ENCODE assay signal across 8 mouse cellular contexts in the genomic region with DNA sequence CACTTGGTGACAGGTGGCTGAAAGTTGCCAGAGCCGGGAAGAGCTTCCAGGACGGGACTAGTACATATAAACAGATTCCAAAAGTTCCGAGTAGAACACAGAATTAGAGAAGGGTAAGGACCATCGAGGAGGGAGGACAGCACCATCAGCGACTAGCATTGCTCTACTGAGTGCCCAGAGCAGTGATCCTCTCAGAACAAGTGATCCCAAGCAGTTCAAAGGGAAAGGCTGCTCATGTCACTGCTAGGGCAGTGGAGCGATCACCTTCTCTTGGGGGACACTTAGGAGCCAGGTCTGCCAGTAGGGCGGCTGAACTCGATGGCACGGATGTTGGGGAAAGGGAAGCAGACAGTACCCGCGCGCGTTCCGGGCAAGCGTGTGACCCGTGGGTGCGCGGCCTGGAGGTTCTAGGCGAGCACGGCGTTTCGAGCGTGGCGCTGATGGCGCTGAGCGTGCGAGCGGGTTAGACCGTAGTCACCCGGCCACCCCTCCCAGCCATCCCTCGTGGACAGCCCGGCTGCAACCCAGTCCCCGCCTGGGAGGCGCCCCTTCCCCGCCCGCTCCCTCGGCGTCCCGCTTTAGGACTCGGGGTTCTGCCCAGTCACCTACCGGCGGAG. TPM values are rescaled to one million over a fixed set of nuclear protein-coding genes. Genes with fewer than 3 reads are reported as not detected.
DNase-seq lines count a peak whose midpoint lies in the region; ATAC-seq and TF ChIP-seq lines count a peak whose summit lies in the region.

No protein-coding gene starts in this region.

- H3K4me3 ChIP-seq in liver, embryonic 14.5 days (ENCODE audit: insufficient read depth in 1 of 2, low read depth in 2 of 2, low read length in 2 of 2): peak overlapping the region; percentile 55 to 65

- H3K27ac ChIP-seq in liver, embryonic 14.5 days: no peak overlapping the region

- no peaks in the 10 kb centered on the region for H3K9me3 ChIP-seq in liver, embryonic 14.5 days (ENCODE audit: control insufficient read depth, low read length)

- H3K36me3 ChIP-seq in liver, embryonic 14.5 days (replicated peaks; ENCODE audit: control insufficient read depth, insufficient read depth, low read depth): no peaks in the 10 kb centered on the region

- peak overlapping the region; percentile 70 for H3K4me2 ChIP-seq in liver, embryonic 14.5 days (ENCODE audit: low read depth)

- peak overlapping the region; percentile 25 for H3K9ac ChIP-seq in liver, embryonic 14.5 days (replicated peaks)

- peaks cover 6 to 12% of the 10 kb centered on the region in 2 experiments for H3K4me1 ChIP-seq in liver, embryonic 14.5 days (replicated peaks; ENCODE audit: control insufficient read depth in 2 of 2, insufficient read depth in 2 of 2, low read length in 1 of 2)

- TF ChIP-seq EP300 in liver, embryonic 14.5 days (IDR thresholded peaks at IDR 0.05; ENCODE audit: low read depth): no peak

- no peaks in the 10 kb centered on the region for H3K27me3 ChIP-seq in liver, embryonic 14.5 days (ENCODE audit: control insufficient read depth, insufficient read depth, low read length)

- 2% methylated on average over 42 of the region's 42 CpGs for WGBS in liver, embryonic 14.5 days (ENCODE audit: insufficient replicate concordance)

- peak; percentile 1; the same call in 1 of the 2 replicates for TF ChIP-seq CTCF in liver, embryonic 14.5 days (IDR thresholded peaks at IDR 0.05; ENCODE audit: low read depth)

- peak; percentile 51 for ATAC-seq in liver, embryonic 14.5 days (ENCODE audit: insufficient read depth)
- ATAC-seq in megakaryocyte-erythroid progenitor cell, adult 5-6 weeks (replicated peaks; ENCODE audit: low FRiP score, low TSS enrichment, poor library complexity, severe bottlenecking): no peak; the same call in 1 of the 2 replicates

- DNase-seq in embryo, embryonic 10 days (ENCODE audit: low spot score): peak; percentile 74
- DNase-seq in embryo, embryonic 9.5 days (ENCODE audit: extremely low spot score): no peak
- peak; percentile 18 for DNase-seq in urinary bladder, postnatal 10 days (ENCODE audit: low spot score)
- no peak for DNase-seq in urinary bladder, postnatal 25 days (ENCODE audit: low spot score)
- DNase-seq in liver, embryonic 14.5 days (ENCODE audit: low read depth in 3 of 3, low spot score in 3 of 3): no peak
- DNase-seq in adrenal gland, adult 8-10 months: no peak
- DNase-seq in thymus, postnatal 0 days (ENCODE audit: low spot score): no peak

RNA-seq across cellular contexts. Expression of a gene that starts 0.4 kb away (rescaled TPM):
- 0.47 and 0.54 TPM in 2 replicates for polyA plus RNA-seq in liver, embryonic 14.5 days (2012; rRNA removed)
- 0.14 and 0.18 TPM in 2 replicates for polyA plus RNA-seq in liver, embryonic 14.5 days (2014; fragmentation: Nextera tagmentation; extraction: Ambion mirVana)
- 10 to 100 TPM in 1 of 4 experiments, 1 to 10 TPM in 3; 7.1 to 11.8 (median 9.0) TPM for total RNA-seq in adrenal gland, adult 8-10 months (2022)
- 1.8 and 2.9 TPM in 2 replicates for total RNA-seq in megakaryocyte-erythroid progenitor cell, adult 5-6 weeks (2014; fragmentation: Nextera tagmentation)
- 1.2 and 3.1 TPM in 2 replicates for total RNA-seq in megakaryocyte-erythroid progenitor cell, adult 5-6 weeks (2017)
- polyA plus RNA-seq in thymus, postnatal 0 days (2015; fragmentation: Nextera tagmentation; extraction: Ambion mirVana): 7.1 and 7.6 TPM in 2 replicates

RNA-seq across cellular contexts. Expression of a gene that starts 48.6 kb away (rescaled TPM):
- not detected in 2 replicates for polyA plus RNA-seq in liver, embryonic 14.5 days (2012; rRNA removed)
- 0.13 TPM in 1 of 2 replicates, not detected in the other for polyA plus RNA-seq in liver, embryonic 14.5 days (2014; fragmentation: Nextera tagmentation; extraction: Ambion mirVana)
- not detected for total RNA-seq in adrenal gland, adult 8-10 months (2022)
- total RNA-seq in megakaryocyte-erythroid progenitor cell, adult 5-6 weeks (2014; fragmentation: Nextera tagmentation): not detected in 2 replicates
- not detected in 2 replicates for total RNA-seq in megakaryocyte-erythroid progenitor cell, adult 5-6 weeks (2017)
- not detected in 2 replicates for polyA plus RNA-seq in thymus, postnatal 0 days (2015; fragmentation: Nextera tagmentation; extraction: Ambion mirVana)

RNA-seq across cellular contexts. Expression of a gene that starts 58.5 kb away (rescaled TPM):
- polyA plus RNA-seq in liver, embryonic 14.5 days (2012; rRNA removed): not detected in 2 replicates
- not detected in 2 replicates for polyA plus RNA-seq in liver, embryonic 14.5 days (2014; fragmentation: Nextera tagmentation; extraction: Ambion mirVana)
- under 1 TPM in 3 of 4 experiments, not detected in 1; 0.27 to 0.83 (median 0.66) TPM for total RNA-seq in adrenal gland, adult 8-10 months (2022)
- not detected in 2 replicates for total RNA-seq in megakaryocyte-erythroid progenitor cell, adult 5-6 weeks (2014; fragmentation: Nextera tagmentation)
- total RNA-seq in megakaryocyte-erythroid progenitor cell, adult 5-6 weeks (2017): not detected in 2 replicates
- 0.56 and 0.93 TPM in 2 replicates for polyA plus RNA-seq in thymus, postnatal 0 days (2015; fragmentation: Nextera tagmentation; extraction: Ambion mirVana)

Comparison
In these comparisons a context has a peak if more than half of its experiments do, and no peak if none do; other contexts are left out.
1. DNase-seq: peak in embryo, embryonic 10 days (single experiment) and urinary bladder, postnatal 10 days (single experiment); none in embryo, embryonic 9.5 days (single experiment), urinary bladder, postnatal 25 days (single experiment), liver, embryonic 14.5 days (0 of 3), adrenal gland, adult 8-10 months (single experiment) and thymus, postnatal 0 days (single experiment).